Mouse (Mus musculus): Measurements from ENCODE around the gene Slc29a2. TPM values are rescaled to one million over a fixed set of nuclear protein-coding genes. Genes with fewer than 3 reads are reported as not detected.

Gene Slc29a2
- total RNA-seq, 2 experiments from 2014 or later = 1.5 to 14.2 TPM

DNA sequence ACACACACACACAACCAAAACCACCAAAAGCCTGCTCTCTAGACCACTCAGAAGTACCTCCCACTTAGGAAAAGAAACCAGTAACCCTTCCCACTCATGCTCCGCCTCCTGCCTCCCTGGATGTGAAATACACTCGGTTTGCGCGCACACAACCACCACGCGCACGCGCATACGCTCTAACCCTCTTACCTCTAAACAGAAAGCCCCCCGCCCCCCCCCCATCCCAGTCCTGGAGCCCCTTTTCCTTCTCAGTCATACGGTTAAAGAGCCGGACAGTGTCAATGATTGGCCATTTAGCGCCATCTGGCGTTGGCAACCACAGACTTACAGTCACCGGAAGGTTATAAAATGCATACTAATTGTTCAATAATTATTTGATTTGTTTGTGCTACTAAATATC, 49.4 kb downstream of the Slc29a2 start:
- ATAC-seq (replicated peaks; ENCODE audit: low FRiP score, low TSS enrichment, poor library complexity, severe bottlenecking) = no peak

DNA sequence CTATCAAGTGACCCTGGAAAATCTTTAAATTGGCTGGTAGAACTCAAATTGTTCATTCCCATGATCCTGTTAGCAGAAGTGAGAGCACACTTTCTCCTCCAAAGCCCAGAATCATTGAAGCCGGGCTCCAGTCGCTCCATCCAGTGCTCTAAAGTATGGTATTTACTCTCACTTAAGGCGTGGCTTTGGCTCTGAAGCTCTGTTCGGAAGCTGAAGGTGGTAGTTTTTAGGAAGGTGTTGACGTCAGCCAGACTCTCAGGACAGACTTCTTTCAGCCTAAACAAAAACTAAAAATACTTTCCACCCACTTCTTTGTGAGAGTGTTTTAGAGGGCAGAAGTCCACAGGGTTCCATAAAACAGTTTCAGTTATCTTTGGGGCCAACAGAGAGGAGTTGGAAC, 49.9 kb downstream of the Slc29a2 start:
- ATAC-seq (replicated peaks; ENCODE audit: low FRiP score, low TSS enrichment, poor library complexity, severe bottlenecking) = no peak

- ATAC-seq (replicated peaks; ENCODE audit: low FRiP score, low TSS enrichment, poor library complexity, severe bottlenecking) = no peak
These were observed 55.6 kb downstream of the Slc29a2 start for GRCm38 (mm10) chr19:5079279-5079678.

Other genes with a start within 250 kb of the Slc29a2 start
- 51.9 and 59.4 TPM in 2 replicates for gene Rbm4, start 230.0 kb upstream of the Slc29a2 start, total RNA-seq (2014; fragmentation: Nextera tagmentation)
- gene Rbm4, start 230.0 kb upstream of the Slc29a2 start, total RNA-seq (2017) = 68.6 and 75.3 TPM in 2 replicates
- 29.3 and 59.5 TPM in 2 replicates for gene Gm21992, start 212.2 kb upstream of the Slc29a2 start, total RNA-seq (2014; fragmentation: Nextera tagmentation)
- 15.8 and 17.3 TPM in 2 replicates for gene Gm21992, start 212.2 kb upstream of the Slc29a2 start, total RNA-seq (2017)
- 74.2 and 76.1 TPM in 2 replicates for gene Rbm14, start 212.2 kb upstream of the Slc29a2 start, total RNA-seq (2014; fragmentation: Nextera tagmentation)
- gene Rbm14, start 212.2 kb upstream of the Slc29a2 start, total RNA-seq (2017) = 16.6 and 29.1 TPM in 2 replicates
- gene Ccs, start 184.5 kb upstream of the Slc29a2 start, total RNA-seq (2014; fragmentation: Nextera tagmentation) = 75.1 and 81.3 TPM in 2 replicates
- 47.7 and 59.0 TPM in 2 replicates for gene Ccs, start 184.5 kb upstream of the Slc29a2 start, total RNA-seq (2017)
- gene Ccdc87, start 184.5 kb upstream of the Slc29a2 start, total RNA-seq (2014; fragmentation: Nextera tagmentation) = not detected in 2 replicates
- gene Ccdc87, start 184.5 kb upstream of the Slc29a2 start, total RNA-seq (2017) = not detected in 2 replicates
- 1.3 and 2.9 TPM in 2 replicates for gene Ctsf, start 168.7 kb upstream of the Slc29a2 start, total RNA-seq (2014; fragmentation: Nextera tagmentation)
- 2.7 and 7.5 TPM in 2 replicates for gene Ctsf, start 168.7 kb upstream of the Slc29a2 start, total RNA-seq (2017)
- 2.2 and 4.0 TPM in 2 replicates for gene Actn3, start 146.0 kb upstream of the Slc29a2 start, total RNA-seq (2014; fragmentation: Nextera tagmentation)
- 1.0 TPM in 1 of 2 replicates, not detected in the other for gene Actn3, start 146.0 kb upstream of the Slc29a2 start, total RNA-seq (2017)
- 16.5 and 20.3 TPM in 2 replicates for gene Zdhhc24, start 145.2 kb upstream of the Slc29a2 start, total RNA-seq (2014; fragmentation: Nextera tagmentation)
- 8.8 and 13.2 TPM in 2 replicates for gene Zdhhc24, start 145.2 kb upstream of the Slc29a2 start, total RNA-seq (2017)
- gene Bbs1, start 117.2 kb upstream of the Slc29a2 start, total RNA-seq (2014; fragmentation: Nextera tagmentation) = 1.5 and 2.5 TPM in 2 replicates
- 0.65 TPM in 1 of 2 replicates, not detected in the other for gene Bbs1, start 117.2 kb upstream of the Slc29a2 start, total RNA-seq (2017)
- gene Dpp3, start 95.6 kb upstream of the Slc29a2 start, total RNA-seq (2014; fragmentation: Nextera tagmentation) = 53.8 and 62.2 TPM in 2 replicates
- 40.7 and 51.4 TPM in 2 replicates for gene Dpp3, start 95.6 kb upstream of the Slc29a2 start, total RNA-seq (2017)
- 1.1 TPM in 1 of 2 replicates, not detected in the other for gene Peli3, start 80.7 kb upstream of the Slc29a2 start, total RNA-seq (2014; fragmentation: Nextera tagmentation)
- not detected in 2 replicates for gene Peli3, start 80.7 kb upstream of the Slc29a2 start, total RNA-seq (2017)
- gene Mrpl11, start 61.7 kb upstream of the Slc29a2 start, total RNA-seq (2014; fragmentation: Nextera tagmentation) = 58.5 and 60.3 TPM in 2 replicates
- gene Mrpl11, start 61.7 kb upstream of the Slc29a2 start, total RNA-seq (2017) = 41.4 and 91.0 TPM in 2 replicates
- gene Npas4, start 33.5 kb upstream of the Slc29a2 start, total RNA-seq (2014; fragmentation: Nextera tagmentation) = not detected in 2 replicates
- not detected in 2 replicates for gene Npas4, start 33.5 kb upstream of the Slc29a2 start, total RNA-seq (2017)
- not detected in 2 replicates for gene B4gat1, start 15.0 kb downstream of the Slc29a2 start, total RNA-seq (2014; fragmentation: Nextera tagmentation)
- 1.5 TPM in 1 of 2 replicates, not detected in the other for gene B4gat1, start 15.0 kb downstream of the Slc29a2 start, total RNA-seq (2017)
- gene AC124502.3, start 15.0 kb downstream of the Slc29a2 start, total RNA-seq (2014; fragmentation: Nextera tagmentation) = 2.0 and 3.3 TPM in 2 replicates
- gene AC124502.3, start 15.0 kb downstream of the Slc29a2 start, total RNA-seq (2017) = 1.8 and 4.2 TPM in 2 replicates
- gene Brms1, start 17.5 kb downstream of the Slc29a2 start, total RNA-seq (2014; fragmentation: Nextera tagmentation) = 25.3 and 37.1 TPM in 2 replicates
- gene Brms1, start 17.5 kb downstream of the Slc29a2 start, total RNA-seq (2017) = 30.3 and 36.7 TPM in 2 replicates
- 0.89 and 1.3 TPM in 2 replicates for gene Rin1, start 26.6 kb downstream of the Slc29a2 start, total RNA-seq (2014; fragmentation: Nextera tagmentation)
- 0.66 TPM in 1 of 2 replicates, not detected in the other for gene Rin1, start 26.6 kb downstream of the Slc29a2 start, total RNA-seq (2017)
- gene Cd248, start 44.2 kb downstream of the Slc29a2 start, total RNA-seq (2014; fragmentation: Nextera tagmentation) = 3.2 and 3.3 TPM in 2 replicates
- gene Cd248, start 44.2 kb downstream of the Slc29a2 start, total RNA-seq (2017) = 0.27 and 4.1 TPM in 2 replicates
- gene Tmem151a, start 61.7 kb downstream of the Slc29a2 start, total RNA-seq (2014; fragmentation: Nextera tagmentation) = 1.2 TPM in 1 of 2 replicates, not detected in the other
- gene Tmem151a, start 61.7 kb downstream of the Slc29a2 start, total RNA-seq (2017) = not detected in 2 replicates
- 38.6 and 43.4 TPM in 2 replicates for gene Yif1a, start 64.7 kb downstream of the Slc29a2 start, total RNA-seq (2014; fragmentation: Nextera tagmentation)
- 7.5 and 13.6 TPM in 2 replicates for gene Yif1a, start 64.7 kb downstream of the Slc29a2 start, total RNA-seq (2017)
- gene Cnih2, start 74.7 kb downstream of the Slc29a2 start, total RNA-seq (2014; fragmentation: Nextera tagmentation) = 0.66 TPM in 1 of 2 replicates, not detected in the other
- gene Cnih2, start 74.7 kb downstream of the Slc29a2 start, total RNA-seq (2017) = not detected in 2 replicates
- gene Rab1b, start 83.2 kb downstream of the Slc29a2 start, total RNA-seq (2014; fragmentation: Nextera tagmentation) = 58.7 and 83.3 TPM in 2 replicates
- 47.0 and 47.5 TPM in 2 replicates for gene Rab1b, start 83.2 kb downstream of the Slc29a2 start, total RNA-seq (2017)
- gene Klc2, start 94.7 kb downstream of the Slc29a2 start, total RNA-seq (2014; fragmentation: Nextera tagmentation) = 3.0 and 15.3 TPM in 2 replicates
- 2.3 and 8.0 TPM in 2 replicates for gene Klc2, start 94.7 kb downstream of the Slc29a2 start, total RNA-seq (2017)
- 44.9 and 52.2 TPM in 2 replicates for gene Pacs1, start 249.3 kb downstream of the Slc29a2 start, total RNA-seq (2014; fragmentation: Nextera tagmentation)
- 10.1 and 12.4 TPM in 2 replicates for gene Pacs1, start 249.3 kb downstream of the Slc29a2 start, total RNA-seq (2017)